Mouse (Mus musculus): ENCODE data around the gene Tfrc. TPM values are rescaled to one million over a fixed set of nuclear protein-coding genes. Genes with fewer than 3 reads are reported as not detected.

Gene Tfrc
- total and polyA plus RNA-seq, 2 experiments from 2014 or later: 35.3 to 112 TPM

DNA sequence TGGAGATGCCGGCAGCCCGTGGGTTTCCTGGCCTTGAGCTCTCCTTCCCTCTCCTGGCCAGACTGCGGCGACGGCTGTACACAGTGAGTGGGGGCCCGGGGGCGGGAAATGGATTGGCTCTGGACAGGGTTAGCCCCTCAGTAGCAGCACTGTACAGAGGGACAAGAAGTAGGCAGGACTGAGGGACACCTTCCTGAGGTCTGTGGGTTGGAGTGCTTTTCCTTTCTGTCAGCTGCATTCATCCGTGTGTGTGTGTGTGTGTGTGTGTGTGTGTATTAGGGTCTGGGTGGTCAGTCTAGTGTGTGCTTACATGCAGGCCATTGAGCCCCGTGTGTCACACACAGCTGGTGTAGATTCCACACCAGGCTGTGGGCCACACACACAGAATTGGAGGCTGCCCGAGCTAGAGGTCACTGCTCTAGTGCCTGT is 52.8 kb downstream of the Tfrc start:
- no peak for ATAC-seq
- no peak for TF ChIP-seq CTCF (IDR thresholded peaks at IDR 0.05; ENCODE audit: low read depth)

DNA sequence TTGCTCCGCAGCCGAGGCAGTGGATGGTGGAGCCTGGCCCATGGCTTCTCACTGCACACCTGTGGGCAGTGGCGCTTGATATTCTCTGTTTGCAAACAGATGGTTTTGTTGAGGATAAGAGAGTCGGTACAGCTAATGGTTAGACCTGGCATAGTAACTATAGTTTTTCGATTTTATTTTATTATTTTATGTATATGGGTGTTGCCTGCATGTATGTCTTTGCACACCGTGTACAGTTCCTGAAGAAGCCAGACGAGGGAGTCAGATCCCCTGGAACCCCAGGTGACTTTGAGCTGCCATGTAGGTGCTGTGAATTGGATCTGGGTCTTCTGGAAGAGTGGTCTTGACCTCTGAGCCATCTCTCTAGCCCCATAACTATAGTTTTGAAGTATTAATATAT is 53.7 kb downstream of the Tfrc start:
- peak overlapping the region; percentile 40 for H3K4me2 ChIP-seq (ENCODE audit: low read depth)
- H3K9me3 ChIP-seq (ENCODE audit: low read length): no peaks in the 10 kb centered on the region
- 77% methylated on average over 7 of the region's 7 CpGs for WGBS
- ATAC-seq (no peak), DNase-seq (no peak)
- peaks cover 36% of the 10 kb centered on the region for H3K4me1 ChIP-seq (ENCODE audit: insufficient read depth)
- no peak overlapping the region for H3K4me3 ChIP-seq (ENCODE audit: low read depth, low read length)
- H3K27me3 ChIP-seq (ENCODE audit: insufficient read depth, low read length): no peaks in the 10 kb centered on the region
- no peak for TF ChIP-seq CTCF (IDR thresholded peaks at IDR 0.05; ENCODE audit: low read depth)
- H3K36me3 ChIP-seq (ENCODE audit: insufficient read depth): peaks cover 3% of the 10 kb centered on the region; the same call in 1 of the 2 replicates
- peak overlapping the region; percentile 28; the same call in 1 of the 2 replicates for H3K9ac ChIP-seq
- H3K27ac ChIP-seq (ENCODE audit: low read depth, low read length): peak overlapping the region; percentile 80

More for the DNA sequence above, 52.8 kb downstream of the Tfrc start:
- H3K27ac ChIP-seq (ENCODE audit: low read depth, low read length): peak overlapping the region; percentile 80
- H3K4me1 ChIP-seq (ENCODE audit: insufficient read depth): peaks cover 36% of the 10 kb centered on the region
- H3K36me3 ChIP-seq (ENCODE audit: insufficient read depth): peaks cover 3% of the 10 kb centered on the region; the same call in 1 of the 2 replicates
- WGBS: 37% methylated on average over 10 of the region's 10 CpGs
- H3K27me3 ChIP-seq (ENCODE audit: insufficient read depth, low read length): no peaks in the 10 kb centered on the region
- H3K9me3 ChIP-seq (ENCODE audit: low read length): no peaks in the 10 kb centered on the region
- DNase-seq: no peak
- H3K4me3 ChIP-seq (ENCODE audit: low read depth, low read length): peak overlapping the region; percentile 7; the same call in 1 of the 2 replicates
- peak overlapping the region; percentile 40 for H3K4me2 ChIP-seq (ENCODE audit: low read depth)
- peak overlapping the region; percentile 37 for H3K9ac ChIP-seq

DNA sequence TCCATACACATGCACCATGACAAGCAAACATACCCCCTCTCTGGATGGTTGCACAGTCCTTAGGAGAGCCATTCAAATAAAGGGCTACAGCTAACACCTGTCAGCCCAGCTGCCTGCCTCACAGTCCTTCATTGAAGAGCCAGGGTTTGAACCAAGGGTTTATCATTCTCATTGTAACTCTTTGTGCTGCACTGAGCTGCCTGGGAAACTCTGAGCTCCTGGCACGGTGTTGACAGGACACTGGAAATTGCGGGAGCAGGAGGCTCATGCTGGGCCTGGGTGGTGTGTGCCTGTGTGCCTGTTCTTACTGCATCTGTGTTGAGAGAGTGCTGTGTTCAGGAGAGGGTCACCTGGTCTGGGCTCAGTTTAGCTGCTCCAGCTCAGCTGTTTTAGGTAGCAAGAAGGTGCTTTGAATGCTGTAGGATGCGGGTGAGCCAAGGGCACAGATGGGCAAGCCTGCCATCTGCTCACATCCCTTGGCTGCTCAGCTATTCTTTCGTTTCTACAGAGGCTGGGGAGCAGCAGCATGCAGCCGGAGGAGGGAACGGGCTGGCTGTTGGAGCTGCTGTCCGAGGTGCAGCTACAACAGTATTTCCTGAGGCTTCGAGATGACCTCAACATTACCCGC is 54.6 kb downstream of the Tfrc start:
- no peak overlapping the region for H3K9ac ChIP-seq
- ATAC-seq (no peak), DNase-seq (no peak)
- TF ChIP-seq CTCF (IDR thresholded peaks at IDR 0.05; ENCODE audit: low read depth): no peak
- peaks cover 34% of the 10 kb centered on the region for H3K4me1 ChIP-seq (ENCODE audit: insufficient read depth)
- no peak overlapping the region for H3K4me3 ChIP-seq (ENCODE audit: low read depth, low read length)
- H3K4me2 ChIP-seq (ENCODE audit: low read depth): no peak overlapping the region; the same call in 1 of the 2 replicates
- H3K9me3 ChIP-seq (ENCODE audit: low read length): no peaks in the 10 kb centered on the region
- peaks cover 3% of the 10 kb centered on the region; the same call in 1 of the 2 replicates for H3K36me3 ChIP-seq (ENCODE audit: insufficient read depth)
- no peaks in the 10 kb centered on the region for H3K27me3 ChIP-seq (ENCODE audit: insufficient read depth, low read length)
- 0 out of 2 replicates have a peak overlapping the region, but pooled peaks have one; percentile 29 for H3K27ac ChIP-seq (ENCODE audit: low read depth, low read length)
- 35% methylated on average over 9 of the region's 9 CpGs for WGBS

DNA sequence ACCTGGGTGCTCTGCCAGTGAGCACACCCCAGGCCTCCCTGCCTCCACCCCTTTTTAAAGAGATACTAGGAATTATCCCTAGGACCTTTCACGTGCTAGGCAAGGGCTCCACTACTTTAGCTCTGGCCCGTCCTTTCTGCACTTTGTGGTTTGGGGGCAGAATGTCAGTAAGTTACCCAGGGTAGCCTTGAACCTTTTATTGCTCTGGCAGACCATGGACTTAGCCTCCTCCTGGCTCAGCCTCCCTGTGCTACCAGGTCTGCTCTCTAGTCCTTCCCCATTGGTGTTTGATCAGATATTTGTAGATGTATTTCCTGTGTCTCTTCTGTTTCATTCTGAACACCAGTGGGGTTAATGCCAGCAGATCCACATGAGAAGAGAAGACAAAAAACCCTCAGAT is 55.5 kb downstream of the Tfrc start:
- H3K27me3 ChIP-seq (ENCODE audit: insufficient read depth, low read length): no peaks in the 10 kb centered on the region
- no peak for DNase-seq
- no peak for ATAC-seq
- peaks cover 6% of the 10 kb centered on the region for H3K36me3 ChIP-seq (ENCODE audit: insufficient read depth)
- WGBS: 77% methylated on average over 2 of the region's 2 CpGs
- H3K4me3 ChIP-seq (ENCODE audit: low read depth, low read length): no peak overlapping the region
- no peak overlapping the region for H3K4me2 ChIP-seq (ENCODE audit: low read depth)
- H3K27ac ChIP-seq (ENCODE audit: low read depth, low read length): no peak overlapping the region
- no peaks in the 10 kb centered on the region for H3K9me3 ChIP-seq (ENCODE audit: low read length)
- H3K9ac ChIP-seq: no peak overlapping the region
- H3K4me1 ChIP-seq (ENCODE audit: insufficient read depth): peaks cover 30% of the 10 kb centered on the region
- TF ChIP-seq CTCF (IDR thresholded peaks at IDR 0.05; ENCODE audit: low read depth): no peak

DNA sequence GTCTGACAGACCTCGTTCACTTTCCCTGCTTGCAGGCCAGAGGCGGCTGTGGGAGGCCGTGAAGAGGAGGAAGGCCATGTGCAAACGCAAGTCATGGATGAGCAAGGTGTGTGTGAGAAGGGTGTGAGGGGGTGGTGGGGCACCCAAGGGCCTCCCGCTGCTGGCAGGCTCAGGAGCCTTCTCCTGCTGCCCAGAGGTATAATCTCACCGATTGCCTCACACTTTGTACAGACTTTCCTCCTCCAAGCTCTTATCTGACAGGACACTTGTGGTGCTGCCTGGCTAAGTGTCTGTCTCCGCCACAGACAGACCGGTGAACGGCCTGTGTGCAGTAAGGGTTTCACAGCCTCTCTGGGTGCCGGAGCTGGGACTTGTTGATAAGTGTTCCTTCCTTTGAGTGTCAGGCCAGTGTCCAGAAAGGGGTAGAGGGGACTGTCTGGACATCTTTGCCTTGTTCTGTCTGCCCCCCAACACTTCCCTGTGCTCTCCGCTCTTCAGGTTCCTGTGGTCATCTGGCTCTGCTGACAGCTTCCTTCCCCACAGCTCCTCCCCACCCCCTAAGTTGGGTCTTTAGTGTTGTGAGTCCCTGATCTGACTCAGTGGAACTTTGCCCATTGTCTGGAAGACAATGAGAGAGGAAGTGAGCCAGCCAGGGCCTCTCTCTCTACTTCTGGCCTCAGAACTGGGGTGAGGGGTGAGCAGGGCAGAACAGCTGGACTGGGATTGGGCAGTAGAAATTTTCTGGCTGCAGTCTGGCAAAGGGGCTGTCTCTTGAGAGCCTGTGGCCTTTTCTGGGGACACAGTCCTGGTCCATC is 57.3 kb downstream of the Tfrc start:
- no peak overlapping the region for H3K4me2 ChIP-seq (ENCODE audit: low read depth)
- no peak for ATAC-seq
- H3K27me3 ChIP-seq (ENCODE audit: insufficient read depth, low read length): no peaks in the 10 kb centered on the region
- peaks cover 15% of the 10 kb centered on the region for H3K4me1 ChIP-seq (ENCODE audit: insufficient read depth)
- no peak for TF ChIP-seq CTCF (IDR thresholded peaks at IDR 0.05; ENCODE audit: low read depth)
- H3K27ac ChIP-seq (ENCODE audit: low read depth, low read length): peak overlapping the region; percentile 29; the same call in 1 of the 2 replicates
- H3K4me3 ChIP-seq (ENCODE audit: low read depth, low read length): no peak overlapping the region
- peaks cover 20% of the 10 kb centered on the region for H3K36me3 ChIP-seq (ENCODE audit: insufficient read depth)
- DNase-seq: no peak
- WGBS: 53% methylated on average over 11 of the region's 11 CpGs
- H3K9me3 ChIP-seq (ENCODE audit: low read length): no peaks in the 10 kb centered on the region
- no peak overlapping the region for H3K9ac ChIP-seq

DNA sequence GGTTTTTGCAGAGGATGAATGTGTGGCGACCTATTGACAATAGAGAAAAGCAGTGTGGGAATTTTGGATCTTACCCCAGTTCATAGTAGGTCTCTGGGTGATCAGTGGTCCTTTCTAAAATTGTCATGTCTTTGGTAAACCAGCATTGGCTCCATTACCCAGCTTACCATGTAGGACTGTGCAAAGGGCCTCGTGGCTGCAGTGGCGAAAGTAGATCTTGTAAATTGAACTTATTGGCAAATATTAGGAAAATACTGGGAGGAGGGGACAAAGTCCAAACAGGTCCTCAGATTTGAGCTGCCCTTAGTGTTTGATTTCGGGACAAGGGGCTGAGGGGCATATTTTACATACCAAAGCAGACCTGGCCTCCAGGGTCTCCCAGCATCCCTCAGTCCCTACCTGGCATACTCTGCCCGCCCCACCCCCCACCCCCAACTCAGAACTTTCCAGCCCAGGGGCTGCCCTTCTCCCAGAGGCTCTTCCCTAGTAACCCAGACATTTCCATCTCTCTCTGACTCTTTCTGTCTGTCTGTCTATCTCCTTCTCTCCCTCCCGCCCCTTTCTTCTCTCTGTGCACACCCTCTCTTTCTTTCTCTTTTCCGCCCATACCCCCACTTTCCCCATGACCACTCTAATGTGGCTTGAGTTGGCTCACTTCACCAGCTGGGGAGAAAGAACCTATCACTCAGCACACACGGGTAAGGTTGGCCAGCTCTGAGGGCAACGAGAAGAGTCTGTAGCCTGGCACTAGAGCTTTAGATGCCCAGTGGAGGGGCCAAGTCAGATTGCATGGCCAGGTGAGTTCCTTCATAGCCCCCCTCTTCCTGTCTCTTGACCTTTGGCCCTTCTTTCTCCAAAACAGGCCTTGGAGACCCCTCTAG is 58.2 kb downstream of the Tfrc start:
- Histone ChIP-seq H3K9me3 (ENCODE audit: low read length) (no peaks in the 10 kb centered on the region), H3K4me2 (ENCODE audit: low read depth) (no peak overlapping the region), H3K36me3 (ENCODE audit: insufficient read depth) (peaks cover 29% of the 10 kb centered on the region), H3K27ac (ENCODE audit: low read depth, low read length) (no peak overlapping the region), H3K4me3 (ENCODE audit: low read depth, low read length) (no peak overlapping the region), H3K4me1 (ENCODE audit: insufficient read depth) (0 out of 2 replicates have a peak, but pooled peaks cover 8% of the 10 kb centered on the region), H3K27me3 (ENCODE audit: insufficient read depth, low read length) (no peaks in the 10 kb centered on the region), H3K9ac (no peak overlapping the region)
- ATAC-seq (no peak), DNase-seq (no peak)
- no peak for TF ChIP-seq CTCF (IDR thresholded peaks at IDR 0.05; ENCODE audit: low read depth)
- 64% methylated on average over 9 of the region's 9 CpGs for WGBS

Measured in forebrain, postnatal 0 days (tissue).